Mouse (Mus musculus) stomach, embryonic 14.5 days (tissue): ENCODE measurements around the gene Ccdc138. TPM values are rescaled to one million over a fixed set of nuclear protein-coding genes. Genes with fewer than 3 reads are reported as not detected.

Experiments
- ATAC-seq: fragments of 200-750 bp; cut with Nextera tagmentation; 2 replicates; pipeline ENCODE4 v1.8.0; 2017; ENCODE audit warnings: low read depth, moderate TSS enrichment; ENCODE audit not compliant: insufficient number of reproducible peaks, insufficient read depth, low FRiP score
- H3K27ac ChIP-seq: fragments of 300-500 bp; sonication (generic); 2 replicates; pipeline ENCODE4 v1.5.1; 2014; ENCODE audit warnings: mild to moderate bottlenecking, low read length, moderate library complexity, mixed read lengths
- H3K27me3 ChIP-seq: fragments of 300-500 bp; sonication (generic); 2 replicates; pipeline ENCODE4 v1.6.1; 2014; ENCODE audit warnings: low read length, control low read depth, mixed read lengths; ENCODE audit not compliant: control insufficient read depth, insufficient read depth
- H3K36me3 ChIP-seq: fragments of 300-500 bp; sonication (generic); 2 replicates; pipeline ENCODE4 v1.6.1; 2014; ENCODE audit warnings: mild to moderate bottlenecking, control low read depth, low read length, moderate library complexity, mixed read lengths; ENCODE audit not compliant: control insufficient read depth, insufficient read depth
- H3K4me1 ChIP-seq: fragments of 300-500 bp; sonication (generic); 2 replicates; pipeline ENCODE4 v1.6.1; 2014; ENCODE audit warnings: low read length, control low read depth, mixed read lengths; ENCODE audit not compliant: control insufficient read depth, insufficient read depth
- H3K4me2 ChIP-seq: fragments of 300-500 bp; sonication (generic); replicated peaks from 2 replicates; pipeline ENCODE4 v1.6.1; 2014; ENCODE audit warnings: low read depth, low read length, control low read depth
- H3K4me3 ChIP-seq: fragments of 300-500 bp; sonication (generic); 2 replicates; pipeline ENCODE4 v1.5.1; 2014; ENCODE audit warnings: low read depth, low read length, control low read depth
- H3K9ac ChIP-seq: fragments of 300-500 bp; sonication (generic); replicated peaks from 2 replicates; pipeline ENCODE4 v1.6.1; 2014; ENCODE audit warnings: low read depth, mild to moderate bottlenecking, control low read depth, low read length, moderate library complexity, mixed read lengths
- H3K9me3 ChIP-seq: fragments of 300-500 bp; sonication (generic); 2 replicates; pipeline ENCODE4 v1.6.1; 2016; ENCODE audit warnings: low read depth, low read length, control low read depth; ENCODE audit not compliant: control insufficient read depth
- WGBS: fragments of 180-500 bp; shearing (Covaris S2); extraction: QIAGEN DNeasy Blood & Tissue Kit; methylation state at CpG from one replicate; pipeline ENCODE4 v1.1.7; 2014; 5-methylcytosine and 5-hydroxymethylcytosine counted together
- polyA plus RNA-seq: library from polyadenylated mRNA; unstranded; fragments of >200 nt; fragmentation: Nextera tagmentation; extraction: Ambion mirVana; gene quantifications from 2 replicates; pipeline ENCODE4 v1.2.1, GENCODE M21; 2014

Ccdc138 gene
- polyA plus RNA-seq, 1 experiment from 2014 or later: 11.5 TPM

DNA sequence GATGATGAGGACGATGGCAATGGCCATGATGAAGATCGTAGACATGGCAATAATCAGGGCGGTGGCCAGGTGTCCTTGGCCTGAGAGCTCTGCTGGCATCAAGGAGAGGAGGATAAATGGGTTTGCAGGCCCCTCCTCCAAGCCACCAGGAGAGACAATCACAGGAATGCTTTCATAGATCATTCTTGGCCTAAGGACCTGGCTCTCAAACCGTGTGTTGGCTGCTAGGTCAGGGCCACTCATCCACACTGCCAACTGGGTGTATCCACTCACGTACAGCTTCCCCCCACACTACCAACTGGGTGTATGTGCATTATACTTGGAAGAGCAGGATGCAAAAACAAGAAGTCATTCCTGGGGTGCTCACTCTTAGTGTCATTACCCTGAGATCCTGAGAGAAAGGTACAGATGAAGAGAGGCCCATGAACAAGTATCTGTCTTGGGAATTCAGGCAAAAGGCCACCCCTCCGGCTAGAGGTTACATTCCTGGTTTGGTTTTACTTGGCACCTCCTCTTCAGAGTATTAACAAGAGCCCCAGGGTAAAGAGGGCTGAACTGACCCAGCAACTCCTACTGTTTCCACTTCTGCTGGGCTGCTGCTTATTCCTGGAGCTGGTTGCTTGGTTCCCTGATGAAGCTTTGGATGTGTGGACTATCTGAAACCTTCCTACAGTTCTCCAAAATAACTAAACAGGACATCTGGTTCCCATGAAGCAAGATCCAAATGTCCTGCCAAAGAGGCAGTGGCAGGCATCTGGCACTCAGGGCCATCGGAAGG is 112.9 kb downstream of the Ccdc138 start:
- Histone ChIP-seq H3K4me2 (no peak overlapping the region), H3K4me3 (no peak overlapping the region), H3K36me3 (no peaks in the 10 kb centered on the region), H3K27me3 (no peaks in the 10 kb centered on the region), H3K27ac (no peak overlapping the region), H3K9me3 (no peaks in the 10 kb centered on the region), H3K9ac (no peak overlapping the region), H3K4me1 (no peaks in the 10 kb centered on the region)
- ATAC-seq: no peak
- 89% methylated on average over 7 of the region's 7 CpGs for WGBS

- H3K27ac ChIP-seq: peak overlapping the region; percentile 70; the same call in 1 of the 2 replicates
- no peak overlapping the region for H3K9ac ChIP-seq
- ATAC-seq: peak; percentile 25; the same call in 1 of the 2 replicates
- no peak overlapping the region for H3K4me2 ChIP-seq
- no peaks in the 10 kb centered on the region for H3K4me1 ChIP-seq
- no peak overlapping the region for H3K4me3 ChIP-seq
- H3K27me3 ChIP-seq: no peaks in the 10 kb centered on the region
- no peaks in the 10 kb centered on the region for H3K36me3 ChIP-seq
- 79% methylated on average over 6 of the region's 6 CpGs for WGBS
- no peaks in the 10 kb centered on the region for H3K9me3 ChIP-seq
Observed at GRCm38 (mm10) chr10:58614601-58615000, 116.9 kb downstream of the Ccdc138 start.

DNA sequence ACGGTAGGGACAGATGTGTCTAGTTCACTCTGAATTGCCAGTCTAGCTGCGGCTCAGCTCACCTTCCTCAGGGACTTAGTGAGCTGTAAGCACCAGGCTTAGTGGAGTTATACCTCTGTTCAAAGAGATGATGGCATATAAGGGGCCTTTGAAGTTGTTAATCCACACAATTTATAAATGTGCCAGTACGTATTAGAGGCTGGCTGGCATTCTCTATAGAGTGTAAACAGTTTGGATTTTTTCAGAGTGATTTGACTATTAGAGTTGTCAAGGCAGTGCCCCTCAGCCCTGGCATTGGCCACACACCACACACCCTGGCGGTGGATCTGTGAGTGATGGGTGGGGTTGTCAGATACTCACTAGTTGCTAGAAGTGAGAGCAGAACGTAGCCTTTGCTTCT is 118.8 kb downstream of the Ccdc138 start:
- Histone ChIP-seq H3K27me3 (no peaks in the 10 kb centered on the region), H3K27ac (no peak overlapping the region), H3K4me1 (no peaks in the 10 kb centered on the region), H3K4me2 (no peak overlapping the region), H3K9ac (no peak overlapping the region), H3K4me3 (no peak overlapping the region), H3K36me3 (no peaks in the 10 kb centered on the region), H3K9me3 (no peaks in the 10 kb centered on the region)
- 57% methylated on average over 5 of the region's 5 CpGs for WGBS
- peak; percentile 57; the same call in 1 of the 2 replicates for ATAC-seq

GRCm38 (mm10) chr10:58618501-58619216 is 120.9 kb downstream of the Ccdc138 start:
- no peak for ATAC-seq
- H3K27me3 ChIP-seq: no peaks in the 10 kb centered on the region
- 92% methylated on average over 17 of the region's 17 CpGs for WGBS
- H3K4me1 ChIP-seq: no peaks in the 10 kb centered on the region
- H3K4me3 ChIP-seq: no peak overlapping the region
- no peak overlapping the region for H3K27ac ChIP-seq
- H3K9me3 ChIP-seq: no peaks in the 10 kb centered on the region
- no peak overlapping the region for H3K9ac ChIP-seq
- no peaks in the 10 kb centered on the region for H3K36me3 ChIP-seq
- no peak overlapping the region for H3K4me2 ChIP-seq

- Histone ChIP-seq H3K4me1 (no peaks in the 10 kb centered on the region), H3K4me3 (no peak overlapping the region), H3K27ac (no peak overlapping the region), H3K4me2 (no peak overlapping the region), H3K27me3 (no peaks in the 10 kb centered on the region), H3K36me3 (no peaks in the 10 kb centered on the region), H3K9me3 (no peaks in the 10 kb centered on the region), H3K9ac (no peak overlapping the region)
- ATAC-seq: no peak
- WGBS: 88% methylated on average over 4 of the region's 4 CpGs
Observed at GRCm38 (mm10) chr10:58619266-58619665, 121.5 kb downstream of the Ccdc138 start.

GRCm38 (mm10) chr10:58624848-58625711 is 127.3 kb downstream of the Ccdc138 start:
- Histone ChIP-seq H3K4me1 (0 out of 2 replicates have a peak, but pooled peaks cover 2% of the 10 kb centered on the region), H3K4me2 (no peak overlapping the region), H3K27me3 (no peaks in the 10 kb centered on the region), H3K9ac (no peak overlapping the region), H3K27ac (no peak overlapping the region), H3K36me3 (no peaks in the 10 kb centered on the region), H3K4me3 (no peak overlapping the region), H3K9me3 (no peaks in the 10 kb centered on the region)
- 64% methylated on average over 12 of the region's 12 CpGs for WGBS
- no peak for ATAC-seq

Other genes starting within 250 kb of the Ccdc138 start
- 71.4 and 75.8 TPM in 2 replicates for gene Gcc2, start 242.5 kb upstream of the Ccdc138 start, polyA plus RNA-seq
- 173 and 178 TPM in 2 replicates for gene Lims1, start 174.5 kb upstream of the Ccdc138 start, polyA plus RNA-seq
- gene Ranbp2, start 51.0 kb upstream of the Ccdc138 start, polyA plus RNA-seq: 44.4 and 48.1 TPM in 2 replicates
- gene Edar, start 177.7 kb downstream of the Ccdc138 start, polyA plus RNA-seq: 3.5 and 4.5 TPM in 2 replicates
- gene Gm17542, start 220.3 kb downstream of the Ccdc138 start, polyA plus RNA-seq: not detected in 2 replicates